Mouse (Mus musculus) MEL (cell line): Measurements from ENCODE around the gene Wipf3.

Source experiments
- CHD1 ChIP-seq: IDR thresholded peaks from 2 replicates; pipeline ENCODE4 v1.6.1; 2012; ENCODE audit warnings: low read depth, mild to moderate bottlenecking, inconsistent platforms, low read length, improper control_type of control experiment
- CTCF ChIP-seq, 3 experiments: IDR thresholded peaks in 2 of 3; conservative IDR thresholded peaks in 1 of 3; 2 replicates each; pipeline ENCODE4 v1.5.1; 2011 to 2012; ENCODE audit warnings: low read length in 3 of 3, low read depth in 2 of 3, mild to moderate bottlenecking in 2 of 3, improper control_type of control experiment in 1 of 3, inconsistent platforms in 1 of 3, mixed read lengths in 1 of 3, moderate library complexity in 1 of 3; ENCODE audit not compliant: control insufficient read depth in 1 of 3, insufficient read depth in 1 of 3, poor library complexity in 1 of 3, severe bottlenecking in 1 of 3
- ELF1 ChIP-seq: IDR thresholded peaks from 2 replicates; pipeline ENCODE4 v1.6.1; 2014; ENCODE audit warnings: low read depth, mild to moderate bottlenecking, inconsistent platforms, low read length, improper control_type of control experiment, moderate library complexity
- EP300 ChIP-seq, 2 experiments: IDR thresholded peaks; 2 replicates each; pipeline ENCODE4 v1.6.1; 2011; ENCODE audit warnings: improper control_type of control experiment in 2 of 2, low read length in 2 of 2, low read depth in 1 of 2, mild to moderate bottlenecking in 1 of 2
- GATA1 ChIP-seq: IDR thresholded peaks from 2 replicates; pipeline ENCODE4 v1.6.1; 2011; ENCODE audit warnings: low read depth, low read length, improper control_type of control experiment
- MEF2A ChIP-seq: IDR thresholded peaks from 2 replicates; pipeline ENCODE4 v1.6.1; 2014; ENCODE audit warnings: low read depth, mild to moderate bottlenecking, inconsistent platforms, low read length, improper control_type of control experiment; ENCODE audit not compliant: poor library complexity, insufficient replicate concordance, severe bottlenecking; ENCODE audit errors: extremely low read depth
- MXI1 ChIP-seq: IDR thresholded peaks from 2 replicates; pipeline ENCODE4 v1.6.1; 2011; ENCODE audit warnings: mild to moderate bottlenecking, low read depth, low read length, improper control_type of control experiment
- POLR2A ChIP-seq, 2 experiments: IDR thresholded peaks; 2 replicates each; pipeline ENCODE4 v1.6.1; 2011 to 2012; ENCODE audit warnings: low read length in 2 of 2, mild to moderate bottlenecking in 2 of 2, control low read depth in 1 of 2, improper control_type of control experiment in 1 of 2, low read depth in 1 of 2, moderate library complexity in 1 of 2; ENCODE audit not compliant: control insufficient read depth in 1 of 2, insufficient read depth in 1 of 2, poor library complexity in 1 of 2
- SMC3 ChIP-seq: IDR thresholded peaks from 2 replicates; pipeline ENCODE4 v1.6.1; 2011; ENCODE audit warnings: low read depth, low read length, improper control_type of control experiment
- TCF12 ChIP-seq: IDR thresholded peaks from 2 replicates; pipeline ENCODE4 v1.6.1; 2014; ENCODE audit warnings: low read depth, mild to moderate bottlenecking, inconsistent platforms, low read length, improper control_type of control experiment, moderate library complexity
- UBTF ChIP-seq: IDR thresholded peaks from 2 replicates; pipeline ENCODE4 v1.6.1; 2012; ENCODE audit warnings: low read depth, mild to moderate bottlenecking, inconsistent platforms, low read length, improper control_type of control experiment, moderate library complexity, borderline replicate concordance; ENCODE audit not compliant: insufficient read depth

- TF ChIP-seq MXI1 (no peak), SMC3 (no peak), POLR2A (IDR thresholded peaks at IDR 0.05; ENCODE audit: control insufficient read depth in 1 of 2, insufficient read depth in 1 of 2, low read depth in 1 of 2, low read length in 2 of 2, poor library complexity in 1 of 2) (no peak), GATA1 (no peak), UBTF (no peak), CHD1 (no peak), ELF1 (no peak), EP300 (IDR thresholded peaks at IDR 0.05; ENCODE audit: low read depth in 1 of 2, low read length in 2 of 2) (no peak), TCF12 (no peak), CTCF (IDR thresholded peaks at IDR 0.05 in 2 of 3, conservative IDR thresholded peaks at IDR 0.05 in 1 of 3; ENCODE audit: control insufficient read depth in 1 of 3, insufficient read depth in 1 of 3, low read depth in 2 of 3, low read length in 3 of 3, poor library complexity in 1 of 3, severe bottlenecking in 1 of 3) (no peak), MEF2A (no peak)
Measured at GRCm38 (mm10) chr6:54485973-54486569, 56.7 kb downstream of the Wipf3 start.
